Mouse (Mus musculus) T-cell, adult 2 months (primary cell): ENCODE measurements at regions not wholly inside any gene's neighbourhood (a gene's known extent, or its start where the extent isn't known, plus 50 kb on each side); places are given as distances from the start of the nearest gene placed in this dataset.

Experiments
- DNase-seq: peaks from one replicate; pipeline ENCODE4 v3.0.0; 2022; ENCODE audit warnings: low spot score

- DNase-seq: no peak
Observed at GRCm38 (mm10) chr8:126808496-126808895, 137.1 kb downstream of the Tomm20 start.

DNA sequence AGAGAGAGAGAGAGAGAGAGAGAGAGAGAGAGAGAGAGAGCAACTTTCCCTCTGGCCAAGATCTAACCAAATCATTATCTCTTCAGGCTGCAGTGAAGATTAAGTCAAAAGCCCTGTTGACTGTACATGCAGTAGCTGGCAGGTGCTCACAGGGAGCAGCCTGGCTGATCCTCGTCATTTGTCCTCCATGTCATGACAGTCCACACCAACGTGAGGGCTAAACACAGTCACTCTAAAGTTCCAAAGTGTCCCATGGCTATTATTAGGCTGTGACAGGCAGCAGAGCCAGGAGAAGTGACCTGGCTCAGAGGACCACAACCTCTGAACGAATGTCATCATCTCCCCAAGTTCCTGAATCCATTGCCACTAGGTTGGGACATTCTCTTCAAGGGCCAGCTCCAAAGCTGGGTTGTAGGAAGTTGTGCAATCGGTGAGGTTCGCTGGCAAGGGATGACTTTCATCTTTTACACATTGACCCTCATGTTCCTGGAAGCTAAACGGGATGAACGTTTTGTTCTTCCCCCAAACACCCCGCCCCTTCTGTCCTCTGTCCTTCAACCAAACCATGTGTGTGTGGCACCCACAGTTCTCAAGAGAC, 138.4 kb downstream of the Tomm20 start:
- DNase-seq: no peak

GRCm38 (mm10) chr8:126806591-126806990, 139.1 kb downstream of the Tomm20 start:
- DNase-seq: no peak

- no peak for DNase-seq
Observed at GRCm38 (mm10) chr8:126806181-126806560, 139.5 kb downstream of the Tomm20 start.

- DNase-seq: no peak
Observed at GRCm38 (mm10) chr8:126805365-126806180, 140.1 kb downstream of the Tomm20 start.

GRCm38 (mm10) chr8:126804115-126804514, 141.5 kb downstream of the Tomm20 start:
- no peak for DNase-seq

DNA sequence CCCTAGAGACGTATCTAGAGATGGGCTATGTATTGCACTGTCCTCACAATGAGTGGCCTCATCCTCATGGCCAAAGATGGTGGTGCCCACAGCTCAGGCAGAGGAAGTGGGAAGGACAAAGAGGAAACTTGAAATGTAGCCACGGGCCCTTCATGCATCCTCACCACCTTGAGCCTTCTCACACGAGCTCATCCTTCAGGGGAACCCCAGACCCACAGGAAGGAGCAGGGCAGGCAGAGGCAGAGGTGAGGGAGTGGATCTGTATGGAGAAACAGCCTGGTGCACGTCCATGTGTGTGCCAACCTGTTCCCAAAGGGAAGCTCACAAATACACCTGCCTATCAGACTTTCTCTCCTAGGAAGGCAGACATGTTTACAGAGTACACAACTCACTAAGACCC, 143.0 kb downstream of the Tomm20 start:
- DNase-seq: no peak

DNA sequence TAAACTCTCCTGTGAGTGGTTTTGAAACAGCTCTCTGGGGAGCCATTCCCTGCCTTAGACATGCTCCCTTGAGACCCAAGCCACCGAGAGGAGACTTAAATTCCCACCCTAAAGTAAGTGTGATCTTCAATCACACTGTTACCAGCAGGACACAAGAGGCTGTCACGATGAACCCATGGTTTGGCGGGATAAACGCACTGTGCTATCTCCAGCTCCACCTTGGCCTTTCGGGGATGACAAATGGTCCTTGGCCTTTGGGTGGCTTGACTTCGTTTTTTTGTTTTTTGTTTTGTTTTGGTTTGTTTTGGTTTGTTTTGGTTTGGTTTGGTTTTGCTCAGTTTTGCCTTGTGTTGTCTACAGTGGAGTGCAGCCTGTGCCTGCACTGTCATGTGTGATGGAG, 144.7 kb downstream of the Tomm20 start:
- no peak for DNase-seq

GRCm38 (mm10) chr8:126797571-126798334, 147.9 kb downstream of the Tomm20 start:
- no peak for DNase-seq

DNA sequence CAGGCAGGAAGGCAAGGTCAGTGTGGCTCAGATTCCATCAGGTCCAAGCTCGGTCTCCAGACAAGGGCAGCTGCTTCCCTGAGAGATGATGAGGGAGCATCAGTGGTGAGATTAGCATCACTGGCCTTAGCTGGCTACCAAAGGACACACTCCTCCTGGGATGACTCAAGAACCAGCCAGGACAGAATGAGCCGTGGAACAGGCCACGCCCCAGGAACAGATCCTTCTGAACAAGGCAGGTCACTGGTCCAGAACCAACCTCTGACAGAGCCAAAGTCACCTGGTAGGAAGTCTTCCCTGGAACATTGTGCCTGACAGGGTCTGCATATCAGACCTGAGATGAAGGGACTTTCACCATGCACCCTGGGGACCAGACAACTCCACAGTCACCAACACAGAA, 152.0 kb downstream of the Tomm20 start:
- DNase-seq: no peak

GRCm38 (mm10) chr8:126791069-126791468, 154.6 kb downstream of the Tomm20 start:
- DNase-seq: no peak

DNA sequence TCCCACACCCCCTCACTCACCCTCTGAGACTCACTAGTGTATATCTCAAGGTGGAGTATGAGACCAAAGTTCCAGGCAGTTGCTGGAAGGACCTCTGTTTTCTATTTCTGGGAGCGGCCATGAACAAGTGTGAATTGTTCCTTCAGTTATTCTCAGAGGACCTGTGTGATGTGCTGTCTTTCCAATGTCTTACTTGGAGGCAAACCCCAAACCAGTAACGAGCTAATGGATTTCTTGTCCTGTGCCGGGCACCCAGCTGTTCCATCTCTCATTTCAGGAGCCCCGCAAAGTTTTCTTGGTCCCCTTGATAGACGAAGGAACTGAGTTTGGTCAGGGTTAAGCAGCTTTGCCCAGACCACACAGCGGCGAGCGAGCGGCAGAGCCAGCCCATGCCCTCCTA, 155.4 kb downstream of the Tomm20 start:
- DNase-seq: no peak

DNA sequence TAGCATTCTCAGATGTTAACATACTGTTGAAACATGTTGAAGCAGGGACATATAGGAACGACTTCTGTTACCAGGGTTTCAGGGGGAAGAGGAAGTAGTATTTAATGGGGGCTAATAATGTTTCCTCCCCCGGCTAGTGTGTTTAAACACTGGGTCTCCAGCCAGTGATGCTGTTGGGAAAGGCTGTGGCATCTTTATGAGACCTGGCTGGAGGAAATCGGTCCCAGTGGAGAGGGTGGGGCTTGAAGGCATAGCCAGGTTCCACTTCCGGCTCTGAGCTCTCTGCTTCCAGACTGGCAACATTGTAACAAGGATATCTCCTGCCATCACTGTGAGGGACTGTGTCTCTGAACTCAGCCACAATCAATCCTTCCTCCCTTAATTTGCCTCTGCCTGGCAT, 156.6 kb downstream of the Tomm20 start:
- DNase-seq: no peak

- no peak for DNase-seq
Observed at GRCm38 (mm10) chr8:126788669-126789068, 157.0 kb downstream of the Tomm20 start.

- no peak for DNase-seq
Observed at GRCm38 (mm10) chr8:126787398-126787797, 158.2 kb downstream of the Tomm20 start.

DNA sequence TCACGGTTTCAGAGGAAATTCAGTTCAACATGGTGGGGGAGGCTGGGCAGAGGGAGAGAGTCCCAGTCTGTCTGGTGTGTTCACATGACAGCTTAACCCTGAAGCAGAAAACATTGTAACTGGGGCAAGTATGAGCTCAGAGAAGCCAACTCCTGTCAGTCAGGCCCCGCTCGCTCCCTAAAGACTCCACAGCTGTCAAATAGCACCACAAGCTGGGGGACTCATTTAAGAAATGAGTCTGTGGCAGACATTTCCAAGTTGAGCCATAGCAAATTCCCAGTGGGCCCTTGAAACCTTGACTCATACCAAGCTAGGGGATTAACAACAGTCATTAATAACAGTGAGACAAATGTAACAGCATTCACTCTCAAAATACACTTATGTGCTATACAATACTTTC, 160.4 kb downstream of the Tomm20 start:
- DNase-seq: no peak

DNA sequence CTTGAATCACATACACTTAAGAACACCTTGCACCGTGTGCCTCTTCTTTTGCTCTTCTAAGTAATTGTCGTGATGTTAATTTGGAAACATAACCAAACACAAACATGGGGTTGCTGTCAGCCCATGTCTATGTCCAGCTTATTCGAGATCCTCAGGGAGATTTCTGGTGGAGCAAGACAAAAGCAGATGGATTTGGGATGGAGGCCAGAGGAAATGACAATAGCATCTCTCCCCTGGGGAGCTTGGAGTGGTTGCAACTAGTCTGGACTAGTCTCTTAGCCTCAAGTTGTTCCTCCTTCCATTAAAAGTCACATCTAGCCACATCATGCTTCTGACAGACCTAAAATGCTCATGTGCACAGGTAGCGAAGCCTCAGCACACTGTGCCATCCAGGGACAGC, 161.0 kb downstream of the Tomm20 start:
- no peak for DNase-seq

DNA sequence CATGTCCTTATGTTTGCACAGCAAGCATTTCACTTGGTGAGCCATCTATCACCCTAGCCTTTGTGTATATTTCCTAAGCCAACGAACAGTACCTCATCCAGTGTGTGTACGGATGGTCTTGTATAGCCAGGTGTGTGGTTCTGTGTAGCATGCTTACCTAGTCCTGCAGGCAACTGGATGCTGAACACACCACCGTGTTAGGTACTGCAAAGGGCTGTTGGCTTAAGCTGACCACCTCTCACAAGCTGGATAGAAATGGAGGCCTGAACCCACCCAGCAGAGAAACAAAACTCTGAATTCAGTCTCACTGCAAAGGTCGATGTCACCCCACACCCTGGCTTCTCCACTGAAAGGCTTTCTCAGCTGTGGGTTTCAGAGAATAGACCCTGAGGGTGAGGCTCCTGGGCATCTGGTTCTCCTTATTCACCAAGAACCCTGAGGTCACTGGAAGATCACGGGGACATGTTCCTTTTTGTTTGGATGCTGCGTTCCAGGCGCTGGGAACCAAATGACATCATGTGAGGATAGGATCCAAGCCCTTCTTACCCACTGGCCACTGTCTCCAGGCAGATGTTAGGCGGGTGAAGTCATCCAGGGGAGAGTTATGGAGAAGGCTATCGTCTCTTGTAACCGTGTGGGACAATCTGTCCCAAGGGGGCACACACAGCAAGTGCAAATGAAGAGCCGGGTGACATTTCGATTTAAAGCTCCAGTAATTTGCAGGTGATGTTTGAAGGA, 161.8 kb downstream of the Tomm20 start:
- DNase-seq: no peak

- no peak for DNase-seq
Observed at GRCm38 (mm10) chr8:126778673-126779072, 167.0 kb downstream of the Tomm20 start.

- DNase-seq: no peak
Observed at GRCm38 (mm10) chr8:126778131-126778530, 167.5 kb downstream of the Tomm20 start.

DNA sequence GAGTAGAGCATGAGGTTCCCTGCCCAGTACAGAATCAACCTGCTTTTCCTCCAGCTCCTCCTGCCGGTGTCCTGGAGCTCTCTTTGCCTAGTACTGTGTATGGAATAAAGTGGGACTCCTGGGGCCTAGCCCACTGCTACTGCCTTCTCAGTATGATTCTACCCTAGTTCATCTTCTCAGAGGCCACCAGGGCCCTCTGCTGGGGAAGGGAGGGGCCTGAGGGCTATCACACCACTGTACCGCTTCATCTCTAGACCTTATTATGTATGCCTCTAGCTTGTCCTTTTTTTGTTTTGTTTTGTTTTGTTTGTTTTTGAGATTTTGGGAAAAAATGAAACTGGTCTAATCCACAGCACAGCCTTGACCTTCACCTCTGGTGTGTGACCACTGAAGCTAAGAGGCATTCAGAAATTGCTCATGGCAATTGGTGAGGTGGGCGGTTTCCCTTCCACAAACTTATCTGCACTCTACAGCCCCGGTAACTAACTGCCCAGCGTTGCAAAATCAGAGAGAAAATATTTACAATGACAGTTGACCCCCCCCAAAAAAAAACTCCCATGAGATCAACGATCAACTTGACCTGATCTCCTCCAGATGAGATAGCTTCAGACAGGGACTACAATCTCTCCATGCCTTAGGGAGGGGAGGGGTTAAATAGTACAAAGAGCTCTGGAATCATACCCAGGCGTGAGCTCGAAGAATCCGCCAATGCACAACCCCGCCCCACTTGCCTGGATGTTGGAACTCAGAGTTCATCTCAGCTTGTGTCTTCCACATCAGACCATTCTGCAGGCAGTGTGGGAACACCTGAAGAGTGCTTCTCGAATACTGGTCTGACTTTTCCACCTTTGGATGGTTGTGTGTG, 168.8 kb downstream of the Tomm20 start:
- DNase-seq: peak; percentile 18
